Mouse (Mus musculus): ENCODE data around the gene Radil.

Radil gene

DNA sequence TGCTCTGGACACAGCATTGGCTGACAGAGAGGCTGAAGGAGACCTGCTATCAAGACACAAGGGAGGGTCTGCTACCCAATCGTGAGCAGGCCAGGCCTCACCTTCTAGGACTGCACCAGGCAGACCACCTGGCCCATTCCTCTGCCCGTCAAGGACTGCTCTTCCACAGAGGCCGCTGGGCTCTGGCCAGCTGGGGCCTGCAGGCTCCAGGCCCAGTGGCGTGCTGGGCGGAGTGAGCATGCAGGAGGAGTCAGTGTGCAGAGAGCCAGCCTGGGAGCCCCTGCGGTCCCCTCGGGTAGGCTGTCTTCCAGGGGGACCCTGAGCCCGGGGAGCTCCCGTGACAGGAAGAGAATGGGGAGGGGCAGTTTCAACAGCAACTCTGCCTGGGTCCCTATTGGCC, 64.2 kb downstream of the Radil start:
- DNase-seq (ENCODE audit: low spot score in 2 of 2) = no peak

DNA sequence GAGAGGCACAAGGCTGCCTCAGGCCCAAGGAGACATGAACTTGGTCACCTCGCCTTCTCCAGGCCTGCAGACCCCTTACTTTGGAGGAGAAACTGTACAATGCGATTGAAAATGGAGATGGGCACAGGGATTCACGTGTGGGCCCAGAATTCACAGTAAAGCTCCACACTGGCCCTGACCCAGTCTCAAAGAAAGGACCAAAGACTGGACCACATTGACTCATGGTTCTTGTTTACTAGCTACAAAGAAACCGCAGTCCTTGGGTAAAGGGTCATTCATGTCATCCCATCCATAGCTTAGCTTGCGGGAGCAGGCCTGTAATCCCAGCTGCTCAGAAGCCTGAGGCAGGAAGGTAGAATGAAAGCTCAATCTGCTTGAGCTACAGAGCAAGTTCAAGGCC, 67.3 kb downstream of the Radil start:
- no peak for DNase-seq (ENCODE audit: low spot score in 2 of 2)

DNA sequence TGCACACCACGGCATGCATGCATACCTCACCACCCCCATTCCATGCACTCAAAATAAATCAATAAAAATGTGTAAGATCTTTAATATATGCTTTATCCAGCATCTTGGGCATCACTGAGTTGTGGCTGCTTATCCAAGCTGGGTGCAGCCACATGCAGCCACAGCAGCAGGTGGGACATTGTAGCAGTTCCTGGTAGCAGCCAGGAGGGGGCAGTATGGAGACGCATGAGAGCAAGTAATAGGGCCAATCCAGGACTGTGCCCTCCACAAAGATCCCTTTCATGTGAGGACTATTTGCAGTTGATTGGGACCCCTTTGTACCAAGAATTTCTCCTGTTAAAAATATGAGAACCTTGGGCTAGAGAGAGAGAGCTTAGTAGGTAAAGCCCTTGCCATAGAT, 68.4 kb downstream of the Radil start:
- no peak for DNase-seq (ENCODE audit: low spot score in 2 of 2)

DNA sequence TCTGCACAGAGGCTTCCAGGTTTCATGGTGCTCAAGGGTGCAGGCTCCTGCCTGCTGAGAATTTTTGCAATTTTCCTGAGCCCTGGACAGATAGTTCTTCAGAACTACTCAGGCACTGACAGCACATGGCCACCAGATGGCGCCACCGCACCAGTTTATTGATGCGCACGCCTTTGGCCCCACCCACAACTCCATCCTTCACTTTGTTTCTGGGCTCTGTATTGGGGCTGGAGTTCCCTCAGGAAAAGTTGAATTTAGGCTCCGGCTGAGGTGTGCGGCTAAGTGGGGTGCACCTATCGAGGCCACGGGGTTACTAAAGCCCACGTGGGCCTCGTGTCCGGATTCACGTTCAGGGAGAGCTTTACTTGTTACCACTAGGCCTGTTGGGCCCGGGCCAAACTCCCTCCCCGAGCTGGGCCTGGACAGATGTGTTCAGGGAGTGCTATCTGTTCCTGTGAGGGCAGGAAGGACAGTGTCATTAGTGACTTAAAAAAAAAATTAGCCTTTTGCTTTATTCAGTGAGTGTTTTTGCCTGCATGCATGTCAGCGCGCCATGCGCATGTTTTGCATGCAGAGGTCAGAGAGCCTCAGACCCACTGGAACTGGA, 72.0 kb downstream of the Radil start:
- DNase-seq (ENCODE audit: low spot score in 2 of 2) = peak; percentile 90 to 91

DNA sequence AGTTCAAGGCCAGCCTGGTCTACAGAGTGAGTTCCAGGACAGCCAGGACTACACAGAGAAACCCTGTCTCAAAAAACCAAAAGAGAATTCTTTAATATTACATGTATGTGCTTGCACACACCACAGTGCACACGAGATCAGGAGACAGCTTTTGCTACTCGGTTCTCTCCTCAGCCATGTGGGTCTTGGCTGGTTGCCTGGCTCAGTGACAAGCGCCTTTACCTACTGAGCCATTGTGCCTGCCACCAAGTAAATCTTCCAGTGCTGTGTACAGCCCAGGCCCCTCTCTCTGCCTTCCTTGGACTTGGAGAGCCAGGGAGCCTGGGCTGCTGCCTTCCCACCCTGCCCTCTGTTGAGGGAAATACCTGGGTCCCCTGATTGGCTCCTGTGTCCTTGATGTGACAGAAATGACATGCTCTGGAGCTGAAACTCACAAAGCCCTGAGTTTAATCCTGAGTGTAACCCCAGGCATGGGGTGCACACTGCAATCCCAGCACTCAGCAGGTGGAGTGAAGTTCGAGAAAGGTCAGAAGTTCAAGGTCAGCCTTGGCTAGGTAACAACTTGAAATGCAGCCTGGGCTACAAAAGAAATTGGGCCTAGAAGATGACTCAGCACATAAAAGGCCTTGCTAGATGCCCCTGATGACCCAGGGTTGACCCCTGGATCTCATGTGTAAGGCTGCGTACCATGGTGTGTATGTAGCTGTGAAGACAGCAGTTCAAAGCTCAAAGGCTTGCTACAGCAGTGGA, 72.9 kb downstream of the Radil start:
- DNase-seq (ENCODE audit: low spot score in 2 of 2) = no peak

DNA sequence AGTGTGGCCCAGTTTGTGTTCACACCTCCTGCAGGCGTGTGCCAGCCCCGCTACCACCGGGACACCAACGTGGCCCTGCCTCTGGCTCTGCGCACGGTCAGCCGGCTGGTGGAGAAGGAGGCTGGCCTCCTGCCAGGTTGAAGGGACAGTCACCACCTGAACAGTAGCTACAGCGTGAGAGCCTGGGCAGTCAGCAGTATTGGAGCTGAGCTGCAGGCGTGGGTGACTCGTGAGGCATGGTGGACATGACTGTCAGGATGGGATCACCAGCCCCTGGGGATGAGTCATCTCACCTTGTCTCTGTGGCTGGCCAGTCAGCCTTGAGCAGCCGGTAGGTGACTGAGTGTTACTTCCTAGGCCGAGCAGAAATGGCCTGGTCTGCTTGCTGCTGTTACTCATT, 73.6 kb downstream of the Radil start:
- no peak for DNase-seq (ENCODE audit: low spot score in 2 of 2)

DNA sequence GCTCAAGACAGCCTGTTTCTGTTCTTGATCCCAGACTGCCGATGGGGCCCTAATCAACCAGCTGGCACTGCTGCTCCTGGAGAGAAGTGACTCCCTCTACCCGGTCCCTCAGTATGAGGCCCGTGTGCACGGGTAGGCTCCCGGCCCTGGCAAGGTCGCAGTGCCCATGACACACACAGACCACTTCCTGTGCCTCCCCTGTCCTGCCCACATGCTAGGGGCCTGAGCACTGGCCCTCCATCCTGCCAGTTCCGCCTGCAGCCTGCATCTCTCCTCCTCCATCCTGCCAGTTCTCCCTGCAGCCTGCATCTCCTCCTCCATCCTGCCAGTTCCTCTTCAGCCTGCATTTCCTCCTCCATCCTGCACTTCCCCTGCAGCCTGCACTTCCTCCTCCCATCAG, 75.2 kb downstream of the Radil start:
- DNase-seq (ENCODE audit: low spot score in 2 of 2) = no peak

DNA sequence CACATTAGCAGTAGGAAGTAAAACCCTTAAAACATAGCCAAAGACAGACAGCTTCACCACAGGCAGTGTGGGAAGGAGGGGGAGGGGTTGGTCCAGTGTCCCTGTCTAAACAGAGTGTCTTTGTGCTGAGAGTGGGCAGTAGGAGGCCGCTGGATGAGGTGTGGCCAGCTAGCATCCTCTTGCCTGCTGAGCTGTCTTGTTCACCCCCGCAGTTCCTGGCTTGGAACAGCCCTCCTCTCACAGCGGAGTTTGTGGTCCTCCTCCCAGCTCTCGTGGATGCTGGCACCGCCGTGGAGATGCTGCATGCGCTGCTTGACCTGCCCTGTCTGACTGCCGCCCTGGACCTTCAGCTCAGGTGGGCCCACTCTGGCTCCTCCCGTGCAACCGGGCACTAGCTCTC, 77.2 kb downstream of the Radil start:
- DNase-seq (ENCODE audit: low spot score in 2 of 2) = peak; percentile 63 to 73

DNA sequence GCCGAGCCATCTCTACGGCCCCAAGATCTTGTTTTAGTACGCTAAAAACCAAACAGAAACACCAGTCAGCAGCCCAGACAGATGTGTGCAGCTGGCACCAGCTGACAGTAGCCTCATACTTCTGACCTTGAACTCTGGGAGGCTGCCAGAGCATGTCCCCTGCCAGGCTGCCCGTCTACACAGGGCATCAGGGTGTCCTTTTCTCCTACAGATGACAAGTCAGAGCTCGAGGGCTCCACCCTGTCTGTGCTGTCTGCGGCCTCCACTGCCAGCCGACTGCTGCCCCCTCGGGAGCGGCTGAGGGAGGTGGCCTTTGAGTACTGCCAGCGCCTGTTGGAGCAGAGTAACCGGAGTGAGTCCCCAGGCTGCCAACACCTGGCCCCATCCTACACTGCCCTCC, 81.1 kb downstream of the Radil start:
- DNase-seq (ENCODE audit: low spot score in 2 of 2) = no peak

DNA sequence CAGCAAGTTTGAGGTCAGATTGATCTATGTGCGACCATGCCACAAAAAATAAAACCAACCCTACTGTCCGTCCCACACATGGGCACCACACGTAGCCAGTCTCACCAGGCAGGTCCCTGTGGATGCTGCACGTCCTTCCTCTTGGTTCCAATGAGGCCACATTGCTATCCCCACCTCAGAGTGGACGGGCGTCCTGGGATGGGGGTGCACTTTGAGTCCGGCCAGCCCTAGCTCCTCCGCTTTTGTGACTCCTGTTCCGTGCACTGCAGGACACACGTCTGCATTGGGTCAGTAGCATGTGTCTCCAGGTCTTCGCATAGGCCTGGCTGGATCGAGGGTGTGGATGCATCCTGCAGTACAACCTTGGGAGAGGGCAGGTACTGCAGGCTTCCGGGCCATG, 82.5 kb downstream of the Radil start:
- no peak for DNase-seq (ENCODE audit: low spot score in 2 of 2)

DNA sequence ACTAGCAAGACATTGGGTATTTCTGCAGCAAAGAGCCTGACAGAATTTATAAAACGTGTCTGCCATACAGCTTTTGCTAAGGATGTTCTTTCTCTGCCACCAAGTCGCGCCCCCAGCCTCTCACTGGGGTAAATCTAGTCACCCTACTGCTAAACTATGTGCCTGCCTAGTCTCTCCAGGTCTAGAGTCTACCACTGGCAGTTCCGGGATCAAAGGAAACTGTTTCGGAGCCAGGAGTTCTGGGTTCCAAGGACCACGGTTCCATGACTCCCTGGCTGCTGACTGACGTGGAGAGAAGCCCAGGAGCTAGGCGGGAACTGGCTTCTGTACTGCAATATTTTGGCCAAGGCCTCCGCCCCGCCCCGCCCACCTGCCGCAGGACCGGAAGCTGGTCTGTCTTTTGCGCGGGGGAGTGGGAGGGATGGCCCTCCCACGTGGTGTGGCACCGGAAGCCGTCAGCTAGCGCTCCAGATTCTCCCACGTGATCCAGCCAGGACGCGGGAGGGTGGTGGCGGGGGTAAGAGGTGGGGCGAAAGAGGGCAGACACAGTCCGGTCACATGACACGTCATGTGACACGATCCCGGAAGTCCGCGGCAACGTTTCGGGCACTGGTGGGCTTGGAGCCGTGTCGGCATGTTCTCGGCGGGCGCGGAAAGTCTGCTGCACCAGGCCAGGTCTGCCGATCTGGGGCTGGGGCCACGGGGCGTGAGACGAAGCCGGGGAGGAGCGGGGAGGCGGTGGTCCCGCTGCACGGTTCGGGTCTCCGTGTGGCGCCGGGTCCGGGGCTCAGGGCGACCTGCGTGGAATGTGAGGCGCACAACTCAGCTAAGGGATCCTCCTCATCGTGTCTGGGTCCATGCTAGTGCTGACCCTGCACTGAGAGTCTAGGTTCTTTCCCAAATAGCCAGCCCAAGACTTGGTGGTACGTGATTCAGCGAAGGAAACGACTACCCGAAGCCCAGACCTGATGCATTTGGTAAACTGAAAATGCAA, 87.1 kb downstream of the Radil start, which contains the start of gene Ap5z1:
Gene Ap5z1, plus strand, starts transcription at position 484 of the 994 bp plus-strand sequence.
- DNase-seq (ENCODE audit: low spot score in 2 of 2) = peak; percentile 96 to 97

DNA sequence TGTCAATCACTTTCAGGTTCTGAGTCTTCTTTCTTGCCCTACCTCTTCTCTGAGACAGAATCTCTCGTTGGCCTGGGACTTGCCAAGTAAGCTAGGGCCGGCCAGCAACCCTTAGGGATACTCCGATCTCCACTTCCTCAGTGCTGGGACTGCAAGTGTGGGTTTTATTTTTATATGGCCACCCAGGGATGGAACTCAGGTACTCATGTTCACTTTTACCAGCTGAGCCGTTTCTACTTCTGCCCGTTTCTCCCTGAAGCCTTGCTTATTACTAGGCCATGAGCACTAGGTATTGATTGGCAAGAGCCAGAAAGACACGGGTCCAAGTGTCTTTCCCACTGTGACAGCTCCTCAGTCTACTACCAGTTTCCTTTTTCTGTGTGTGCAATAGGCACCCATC, 87.9 kb downstream of the Radil start:
- DNase-seq (ENCODE audit: low spot score in 2 of 2) = no peak

DNA sequence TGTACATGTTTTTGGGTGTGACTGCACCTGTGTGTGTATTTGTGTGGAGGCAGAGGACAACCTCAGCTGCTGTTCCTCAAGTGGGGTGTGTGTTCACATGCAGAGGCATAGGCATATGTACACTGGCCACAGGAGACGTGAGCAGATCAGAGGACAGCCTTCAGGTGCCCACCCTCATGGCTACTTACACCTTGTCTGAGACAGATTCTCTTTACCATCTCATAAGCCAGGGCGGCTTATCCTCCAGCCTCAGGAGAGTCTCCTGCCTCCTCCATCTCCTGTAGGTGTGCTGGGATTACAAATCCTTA, 88.3 kb downstream of the Radil start:
- no peak for DNase-seq (ENCODE audit: low spot score in 2 of 2)

DNA sequence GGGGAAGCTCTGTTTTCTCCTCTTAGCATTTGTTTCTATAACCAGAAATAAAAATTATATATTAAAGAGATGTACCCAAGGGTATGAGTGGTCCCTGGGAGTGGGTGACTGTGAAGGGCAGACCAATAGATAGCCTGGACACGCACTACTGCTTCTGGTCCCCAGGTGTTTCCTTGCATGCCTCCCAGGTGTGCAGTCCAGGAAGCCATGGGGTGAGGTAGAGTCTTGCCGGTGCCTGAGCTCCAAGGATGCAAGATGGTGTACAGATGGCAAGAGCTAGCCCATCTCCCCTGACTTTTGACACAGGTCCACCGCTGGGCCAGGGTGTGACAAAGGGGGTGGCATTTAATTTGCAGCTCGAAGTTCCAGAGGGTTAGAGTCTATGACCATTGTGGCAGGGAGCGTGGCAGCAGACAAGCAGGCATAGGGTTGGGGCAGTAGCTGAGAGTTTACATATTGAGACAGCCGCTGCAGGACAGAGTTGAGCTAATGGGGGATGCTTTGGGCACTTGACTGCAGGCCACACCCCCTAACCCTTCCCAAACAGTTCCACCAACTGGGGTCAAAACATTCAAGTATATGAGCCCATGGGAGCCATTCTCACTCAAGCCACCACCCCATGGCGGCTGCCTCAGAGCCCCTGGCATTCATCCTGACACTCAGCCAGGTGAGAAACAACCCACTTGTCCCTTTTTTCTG, 88.8 kb downstream of the Radil start:
- no peak for DNase-seq (ENCODE audit: low spot score in 2 of 2)

DNA sequence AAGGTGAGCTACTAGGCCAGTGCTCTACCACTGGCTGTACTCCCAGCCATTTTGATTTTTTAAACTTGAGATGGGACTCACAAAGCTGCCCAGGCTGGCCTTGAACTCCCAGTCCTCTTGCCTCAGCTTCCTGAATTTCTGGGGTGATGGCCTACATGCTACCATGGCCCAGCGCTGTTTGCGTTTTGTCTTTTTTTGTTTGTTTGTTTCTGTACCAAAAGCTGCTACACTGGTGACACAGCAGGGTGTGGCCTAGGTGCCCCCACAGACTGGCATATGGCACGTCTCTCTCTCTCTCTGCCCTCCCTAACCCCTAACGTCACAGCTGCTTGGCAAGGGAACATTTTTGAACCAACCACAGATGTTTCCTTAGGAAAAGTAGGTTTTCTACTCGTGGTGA, 91.1 kb downstream of the Radil start:
- no peak for DNase-seq (ENCODE audit: low spot score in 2 of 2)

DNA sequence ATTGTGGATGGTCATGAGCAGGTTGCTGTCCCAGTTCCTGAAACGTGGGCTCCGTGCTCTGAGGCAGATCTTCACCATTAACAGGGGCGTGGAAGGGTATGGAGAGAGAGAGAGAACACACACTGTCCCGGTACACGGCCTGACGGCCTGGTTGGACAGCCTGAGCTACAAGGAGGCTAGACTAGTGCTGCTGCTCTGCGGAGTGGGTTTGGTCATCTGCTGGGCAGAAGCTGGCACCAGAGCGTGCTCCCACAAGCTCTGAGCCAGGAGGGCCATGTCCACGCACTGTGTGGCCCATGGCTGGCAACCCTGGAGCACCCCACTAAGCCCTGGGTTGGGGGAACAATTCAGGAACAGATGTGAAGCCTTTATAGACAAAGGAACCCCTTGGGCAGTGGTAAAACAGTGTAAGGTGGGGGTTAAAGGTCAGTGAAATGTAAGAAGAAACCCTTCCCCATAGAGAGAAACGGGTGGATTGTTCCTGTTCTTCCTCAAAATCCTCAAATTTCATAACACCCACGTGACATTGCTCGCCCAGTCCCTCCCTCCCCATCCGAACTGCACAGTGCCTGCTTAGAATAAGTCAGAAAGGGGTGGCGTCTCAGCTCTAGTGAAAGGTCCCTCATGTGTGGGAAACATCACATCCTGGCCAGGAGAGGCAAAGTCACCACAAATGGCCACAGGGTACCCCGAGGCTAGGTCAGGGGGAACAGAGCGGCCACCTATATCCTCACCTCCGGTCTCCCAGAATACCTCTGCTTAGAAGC, 91.9 kb downstream of the Radil start:
- DNase-seq (ENCODE audit: low spot score in 2 of 2) = no peak

DNA sequence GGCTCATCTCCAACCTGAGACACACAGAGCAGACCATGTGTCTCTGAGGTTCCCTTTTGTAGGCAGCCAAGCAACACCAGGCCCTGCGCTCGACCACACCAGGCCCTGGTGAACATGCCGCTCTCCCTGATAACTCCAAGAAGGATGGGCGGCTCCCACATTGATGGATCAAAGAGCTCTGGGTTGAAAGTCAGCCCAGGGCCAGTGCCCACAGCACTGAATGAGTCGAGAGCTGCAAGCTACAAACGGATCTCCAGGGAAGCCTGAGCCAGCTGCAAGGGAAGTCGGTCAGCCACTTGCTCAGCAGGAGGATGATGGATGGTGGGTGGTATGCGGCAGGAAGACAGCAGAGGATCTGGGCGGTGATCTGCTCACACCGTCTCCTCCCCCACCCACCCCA, 93.6 kb downstream of the Radil start:
- DNase-seq (ENCODE audit: low spot score in 2 of 2) = no peak

DNA sequence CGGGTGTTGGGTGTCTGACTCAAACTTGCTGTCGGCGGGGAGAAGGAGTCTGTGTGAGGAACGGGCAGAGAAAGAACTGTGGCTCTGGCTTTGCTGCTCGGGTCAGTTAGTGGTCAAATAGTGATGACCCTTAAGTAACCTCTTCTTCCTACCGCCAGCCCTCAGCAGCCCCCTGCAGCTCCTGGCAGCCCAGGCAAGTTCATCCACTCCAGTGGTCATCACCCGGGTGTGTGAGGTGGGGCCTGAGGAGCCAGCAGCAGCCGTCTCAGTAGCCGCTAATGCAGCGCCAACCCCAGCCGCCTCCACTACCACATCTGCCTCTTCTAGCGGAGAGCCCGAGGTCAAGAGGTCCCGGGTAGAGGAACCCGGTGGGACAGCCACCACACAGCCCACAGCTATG, 94.6 kb downstream of the Radil start:
- DNase-seq (ENCODE audit: low spot score in 2 of 2) = no peak

DNA sequence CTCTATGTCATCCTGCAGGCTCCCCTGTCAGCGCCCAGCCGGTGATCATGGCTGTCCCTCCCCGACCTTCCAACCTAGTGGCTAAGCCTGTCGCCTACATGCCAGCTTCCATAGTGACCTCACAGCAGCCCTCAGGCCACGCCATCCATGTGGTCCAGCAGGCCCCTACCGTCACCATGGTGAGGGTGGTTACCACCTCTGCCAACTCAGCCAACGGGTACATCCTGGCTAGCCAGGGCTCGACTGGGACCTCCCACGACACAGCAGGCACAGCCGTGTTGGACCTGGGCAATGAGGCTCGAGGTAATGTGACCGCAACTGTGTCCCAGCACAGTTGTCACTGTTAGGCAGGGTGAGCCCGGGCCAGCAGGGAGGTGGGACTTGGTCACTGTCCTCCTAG, 97.2 kb downstream of the Radil start:
- DNase-seq (ENCODE audit: low spot score in 2 of 2) = no peak

DNA sequence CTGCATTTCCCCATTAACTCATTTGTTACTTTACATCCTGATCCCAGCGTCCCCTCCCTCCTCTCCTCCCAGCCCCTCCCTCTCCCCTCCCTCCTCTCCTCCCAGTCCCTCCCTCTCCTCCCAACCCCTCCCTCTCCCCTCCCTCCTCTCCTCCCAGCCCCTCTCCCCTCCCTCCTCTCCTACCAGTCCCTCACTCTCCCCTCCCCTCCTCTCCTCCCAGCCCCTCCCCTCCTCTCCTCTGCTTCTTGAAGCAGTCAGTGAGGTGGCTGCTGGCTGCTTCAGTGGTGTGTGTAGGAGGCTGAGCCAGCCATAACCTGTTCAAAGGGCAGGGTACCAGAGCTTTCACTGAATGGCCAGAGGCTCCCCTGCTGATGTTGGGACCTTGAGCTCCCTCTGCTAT, 99.1 kb downstream of the Radil start:
- no peak for DNase-seq (ENCODE audit: low spot score in 2 of 2)

DNA sequence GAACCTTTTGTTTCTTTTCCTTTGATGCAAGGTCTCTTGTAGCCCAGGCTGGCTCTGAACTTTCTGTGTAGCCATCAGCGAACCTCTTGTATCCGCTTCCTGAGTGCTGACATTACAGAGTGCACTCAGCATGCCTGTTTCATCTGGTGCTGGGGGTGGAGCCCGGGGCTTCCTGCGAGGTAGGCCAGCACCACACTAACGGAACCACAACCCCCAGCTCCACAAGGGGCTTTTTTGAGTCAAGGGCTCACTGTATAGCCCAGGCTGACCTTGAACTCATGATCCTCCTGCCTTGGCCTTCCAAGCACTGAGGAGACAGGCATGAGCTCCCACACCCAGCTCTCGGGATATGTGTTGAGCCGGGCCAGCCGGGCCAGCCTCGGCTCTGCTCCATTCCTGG, 100.1 kb downstream of the Radil start:
- no peak for DNase-seq (ENCODE audit: low spot score in 2 of 2)

Data from right cerebral cortex, postnatal 10 days (tissue).